Mouse (Mus musculus) stomach, postnatal 0 days (tissue): Measurements from ENCODE around the gene Mknk1.

ENCODE experiments used
- CTCF ChIP-seq: IDR thresholded peaks from 2 replicates; pipeline ENCODE4 v1.5.1; 2016; ENCODE audit warnings: antibody characterized with exemption, low read depth, mild to moderate bottlenecking, moderate library complexity
- EP300 ChIP-seq: optimal IDR thresholded peaks from 2 replicates; pipeline ENCODE3; 2016; ENCODE audit warnings: antibody characterized with exemption

DNA sequence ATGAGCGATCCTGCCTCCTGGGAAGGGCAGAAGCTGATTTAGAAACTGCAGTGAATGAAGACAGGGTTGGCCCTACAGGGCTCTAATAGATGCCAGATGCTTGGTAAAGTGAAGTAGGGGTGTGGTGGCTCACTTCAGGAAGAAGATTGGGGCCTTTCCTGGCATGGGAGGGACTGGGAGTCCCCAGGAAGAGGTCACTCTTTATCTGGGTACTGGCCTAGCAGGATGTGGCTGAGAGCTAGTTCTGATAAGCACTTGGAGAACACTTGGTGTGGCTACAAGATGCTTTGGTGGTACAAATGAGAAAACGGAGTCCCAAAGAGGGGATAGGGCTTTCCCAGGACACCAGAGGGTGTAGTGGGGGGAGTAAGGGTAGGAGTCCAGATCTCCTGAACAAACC lies 14.8 kb upstream of the Mknk1 start:
- TF ChIP-seq CTCF (no peak), EP300 (no peak)
